Mouse (Mus musculus) limb, embryonic 14.5 days (tissue): ENCODE results near the gene E2f1. TPM values are rescaled to one million over a fixed set of nuclear protein-coding genes. Genes with fewer than 3 reads are reported as not detected.
A peak's percentile ranks its signal among the peaks of the same experiment; 100 is the strongest.

ENCODE experiments used
- ATAC-seq: fragments of 200-750 bp; cut with Nextera tagmentation; 2 replicates; pipeline ENCODE4 v1.8.0; 2017; ENCODE audit warnings: low read depth, moderate number of reproducible peaks, moderate TSS enrichment; ENCODE audit not compliant: low FRiP score
- DNase-seq: peaks from one replicate; pipeline ENCODE4 v3.0.0-alpha.2; 2015; ENCODE audit warnings: low spot score
- H3K27ac ChIP-seq: fragments of 300-500 bp; sonication (generic); replicated peaks from 2 replicates; pipeline ENCODE4 v1.5.1; 2014; ENCODE audit warnings: low read depth, mild to moderate bottlenecking, low read length, moderate library complexity, mixed read lengths
- H3K27me3 ChIP-seq: fragments of 300-500 bp; sonication (generic); 2 replicates; pipeline ENCODE4 v1.6.1; 2014; ENCODE audit warnings: low read length, mixed read lengths; ENCODE audit not compliant: control insufficient read depth, insufficient read depth
- H3K36me3 ChIP-seq: fragments of 300-500 bp; sonication (generic); 2 replicates; pipeline ENCODE4 v1.6.1; 2014; ENCODE audit warnings: mild to moderate bottlenecking, low read length, moderate library complexity, mixed read lengths; ENCODE audit not compliant: control insufficient read depth, insufficient read depth
- H3K4me1 ChIP-seq: fragments of 300-500 bp; sonication (generic); 2 replicates; pipeline ENCODE4 v1.6.1; 2014; ENCODE audit warnings: antibody characterized with exemption, low read length, mixed read lengths; ENCODE audit not compliant: control insufficient read depth, insufficient read depth
- H3K4me2 ChIP-seq: fragments of 300-500 bp; sonication (generic); replicated peaks from 2 replicates; pipeline ENCODE4 v1.6.1; 2014; ENCODE audit warnings: low read depth, mild to moderate bottlenecking, low read length, moderate library complexity; ENCODE audit not compliant: severe bottlenecking
- H3K4me3 ChIP-seq: fragments of 300-500 bp; sonication (generic); replicated peaks from 2 replicates; pipeline ENCODE4 v1.5.1; 2014; ENCODE audit warnings: low read length
- H3K9ac ChIP-seq: fragments of 300-500 bp; sonication (generic); 2 replicates; pipeline ENCODE4 v1.6.1; 2014; ENCODE audit warnings: mild to moderate bottlenecking, low read depth, low read length, moderate library complexity; ENCODE audit not compliant: severe bottlenecking
- H3K9me3 ChIP-seq: fragments of 300-500 bp; sonication (generic); 2 replicates; pipeline ENCODE4 v1.6.1; 2016; ENCODE audit warnings: low read length; ENCODE audit not compliant: control insufficient read depth
- POLR2A ChIP-seq: fragments of 200-500 bp; IDR thresholded peaks from 2 replicates; pipeline ENCODE4 v1.8.0; 2012; ENCODE audit warnings: inconsistent platforms, mild to moderate bottlenecking, moderate library complexity, borderline replicate concordance; ENCODE audit not compliant: insufficient read depth, insufficient read length; ENCODE audit errors: extremely low read depth
- WGBS: fragments of 180-500 bp; shearing (Covaris S2); extraction: QIAGEN DNeasy Blood & Tissue Kit; methylation state at CpG from one replicate; pipeline ENCODE4 v1.1.7; 2014; 5-methylcytosine and 5-hydroxymethylcytosine counted together
- polyA plus RNA-seq, 2 experiments: library from polyadenylated mRNA; depleted of rRNA in 1 of 2; stranded (reverse) in 1 of 2; unstranded in 1 of 2; fragments of >200 nt; fragmentation: Nextera tagmentation in 1 of 2; extraction: Ambion mirVana in 1 of 2; gene quantifications; 2 replicates each; pipeline versions ENCODE4 v1.2.1 to v1.2.3; 2012 to 2014

Gene E2f1
- polyA plus RNA-seq, 2 experiments: 9.4 to 38.3 TPM

GRCm38 (mm10) chr2:154609050-154609767, 39.5 kb upstream of the E2f1 start:
- Histone ChIP-seq H3K9ac (no peak overlapping the region), H3K4me3 (no peak overlapping the region), H3K36me3 (no peaks in the 10 kb centered on the region), H3K27me3 (no peaks in the 10 kb centered on the region), H3K27ac (no peak overlapping the region), H3K4me1 (peaks cover 6% of the 10 kb centered on the region), H3K9me3 (no peaks in the 10 kb centered on the region), H3K4me2 (no peak overlapping the region)
- WGBS: 60% methylated on average over 10 of the region's 10 CpGs
- no peak for ATAC-seq
- TF ChIP-seq POLR2A: no peak
- DNase-seq: no peak

- H3K4me2 ChIP-seq: no peak overlapping the region
- TF ChIP-seq POLR2A: no peak
- no peak overlapping the region for H3K4me3 ChIP-seq
- 80% methylated on average over 1 of the region's 1 CpGs for WGBS
- no peak overlapping the region for H3K9ac ChIP-seq
- H3K27me3 ChIP-seq: no peaks in the 10 kb centered on the region
- H3K27ac ChIP-seq: no peak overlapping the region
- ATAC-seq: no peak
- H3K36me3 ChIP-seq: no peaks in the 10 kb centered on the region
- H3K9me3 ChIP-seq: no peaks in the 10 kb centered on the region
- DNase-seq: no peak
- H3K4me1 ChIP-seq: peaks cover 6% of the 10 kb centered on the region; the same call in 1 of the 2 replicates
Observed at GRCm38 (mm10) chr2:154606965-154607364, 37.3 kb upstream of the E2f1 start.

GRCm38 (mm10) chr2:154604156-154604555, 34.5 kb upstream of the E2f1 start:
- no peaks in the 10 kb centered on the region for H3K9me3 ChIP-seq

GRCm38 (mm10) chr2:154603638-154604153, 34.0 kb upstream of the E2f1 start, which contains the start of gene Pxmp4:
Pxmp4 (minus strand) TSS chr2:154603708.
- WGBS: 0% methylated on average over 12 of the region's 13 CpGs
- DNase-seq: peak; percentile 98
- H3K4me1 ChIP-seq: peaks cover 6% of the 10 kb centered on the region; the same call in 1 of the 2 replicates
- ATAC-seq: peak; percentile 100
- 0 out of 2 replicates have a peak, but pooled peaks have one; percentile 36 for TF ChIP-seq POLR2A
- H3K4me2 ChIP-seq: peak within 1 kb of the TSS; percentile 77
- H3K9ac ChIP-seq: peak within 1 kb of the TSS; percentile 77
- no peak within 1 kb of the TSS for H3K27ac ChIP-seq
- no peaks in the 10 kb centered on the region for H3K27me3 ChIP-seq
- no peaks in the 10 kb centered on the region for H3K9me3 ChIP-seq
- H3K4me3 ChIP-seq: peak within 1 kb of the TSS; percentile 76
- no peaks in the 10 kb centered on the region for H3K36me3 ChIP-seq

More at GRCm38 (mm10) chr2:154604156-154604555, 34.5 kb upstream of the E2f1 start:
- Histone ChIP-seq H3K4me2 (peak overlapping the region; percentile 77), H3K27ac (no peak overlapping the region), H3K4me3 (peak overlapping the region; percentile 76), H3K36me3 (no peaks in the 10 kb centered on the region), H3K9ac (no peak overlapping the region), H3K27me3 (no peaks in the 10 kb centered on the region), H3K4me1 (peaks cover 6% of the 10 kb centered on the region; the same call in 1 of the 2 replicates)
- DNase-seq (no peak), ATAC-seq (no peak)
- TF ChIP-seq POLR2A: no peak
- 40% methylated on average over 7 of the region's 7 CpGs for WGBS

- H3K27ac ChIP-seq: no peak overlapping the region
- no peaks in the 10 kb centered on the region for H3K9me3 ChIP-seq
- H3K36me3 ChIP-seq: no peaks in the 10 kb centered on the region
- H3K4me1 ChIP-seq: peaks cover 6% of the 10 kb centered on the region; the same call in 1 of the 2 replicates
- H3K4me2 ChIP-seq: peak overlapping the region; percentile 77
- 20% methylated on average over 14 of the region's 22 CpGs for WGBS
- peak overlapping the region; percentile 77 for H3K9ac ChIP-seq
- TF ChIP-seq POLR2A: no peak
- no peak; the same call in 1 of the 2 replicates for ATAC-seq
- no peak for DNase-seq
- H3K27me3 ChIP-seq: no peaks in the 10 kb centered on the region
- H3K4me3 ChIP-seq: peak overlapping the region; percentile 76
Observed at GRCm38 (mm10) chr2:154603007-154603637, 33.4 kb upstream of the E2f1 start.
